Mouse (Mus musculus) adrenal gland, adult 8-10 months (tissue): Measurements from ENCODE around the gene Rex1bd. TPM values are rescaled to one million over a fixed set of nuclear protein-coding genes. Genes with fewer than 3 reads are reported as not detected.

ENCODE experiments used
- DNase-seq: peaks from one replicate; pipeline ENCODE4 v3.0.0; 2022
- total RNA-seq, 4 experiments: library from RNA; stranded (reverse); gene quantifications; 2 replicates each; pipeline ENCODE4 v1.2.4; 2022

Rex1bd gene
- total RNA-seq = 100 to 1,000 TPM; 126 to 165 (median 148) TPM

- DNase-seq = peak; percentile 91
Measured at GRCm38 (mm10) chr8:70506328-70507026, at the start of gene Rex1bd. Gene Rex1bd (minus strand): TSS chr8:70506752.

GRCm38 (mm10) chr8:70555079-70555747 lies 48.7 kb upstream of the Rex1bd start:
- DNase-seq = no peak

GRCm38 (mm10) chr8:70553740-70554139 lies 47.2 kb upstream of the Rex1bd start:
- peak; percentile 63 for DNase-seq

- DNase-seq = no peak
Measured at GRCm38 (mm10) chr8:70552836-70553235, 46.3 kb upstream of the Rex1bd start.

- no peak for DNase-seq
Measured at GRCm38 (mm10) chr8:70551558-70552161, 45.1 kb upstream of the Rex1bd start.

GRCm38 (mm10) chr8:70549412-70550184 lies 43.0 kb upstream of the Rex1bd start:
- no peak for DNase-seq

GRCm38 (mm10) chr8:70547762-70548161 lies 41.2 kb upstream of the Rex1bd start:
- no peak for DNase-seq

GRCm38 (mm10) chr8:70546412-70546811 lies 39.9 kb upstream of the Rex1bd start:
- DNase-seq = no peak

- peak; percentile 88 for DNase-seq
Measured at GRCm38 (mm10) chr8:70544200-70544687, 37.7 kb upstream of the Rex1bd start.

GRCm38 (mm10) chr8:70541081-70541480 lies 34.5 kb upstream of the Rex1bd start:
- DNase-seq = no peak

- no peak for DNase-seq
Measured at GRCm38 (mm10) chr8:70540507-70541071, 34.0 kb upstream of the Rex1bd start.

GRCm38 (mm10) chr8:70540013-70540506 lies 33.5 kb upstream of the Rex1bd start:
- no peak for DNase-seq

GRCm38 (mm10) chr8:70539077-70539813 lies 32.7 kb upstream of the Rex1bd start, which contains the start of gene Ell:
Gene Ell (plus strand): TSS chr8:70539457.
- DNase-seq = peak; percentile 100

GRCm38 (mm10) chr8:70538633-70539076 lies 32.1 kb upstream of the Rex1bd start:
- peak; percentile 99 for DNase-seq

- DNase-seq = peak; percentile 78
Measured at GRCm38 (mm10) chr8:70538024-70538579, 31.6 kb upstream of the Rex1bd start.

GRCm38 (mm10) chr8:70535701-70536100 lies 29.1 kb upstream of the Rex1bd start:
- no peak for DNase-seq

- DNase-seq = no peak
Measured at GRCm38 (mm10) chr8:70535221-70535620, 28.7 kb upstream of the Rex1bd start.

GRCm38 (mm10) chr8:70534281-70534680 lies 27.7 kb upstream of the Rex1bd start:
- no peak for DNase-seq

- DNase-seq = no peak
Measured at GRCm38 (mm10) chr8:70530314-70530713, 23.8 kb upstream of the Rex1bd start.

GRCm38 (mm10) chr8:70529741-70530161 lies 23.2 kb upstream of the Rex1bd start:
- DNase-seq = peak; percentile 64

- DNase-seq = no peak
Measured at GRCm38 (mm10) chr8:70529299-70529698, 22.7 kb upstream of the Rex1bd start.
